Mouse (Mus musculus) midbrain, embryonic 16.5 days (tissue): ENCODE results near the gene Ubqln1. TPM values are rescaled to one million over a fixed set of nuclear protein-coding genes. Genes with fewer than 3 reads are reported as not detected.

Source experiments
- ATAC-seq: fragments of 200-750 bp; cut with Nextera tagmentation; 2 replicates; pipeline ENCODE4 v1.8.0; 2017; ENCODE audit warnings: moderate TSS enrichment
- H3K27ac ChIP-seq: fragments of 300-500 bp; sonication (generic); 2 replicates; pipeline ENCODE4 v1.5.1; 2014; ENCODE audit warnings: mild to moderate bottlenecking, low read length, mixed read lengths
- H3K27me3 ChIP-seq: fragments of 300-500 bp; sonication (generic); 2 replicates; pipeline ENCODE4 v1.6.1; 2014; ENCODE audit warnings: low read depth, low read length, mixed read lengths; ENCODE audit not compliant: control insufficient read depth, insufficient read depth
- H3K36me3 ChIP-seq: fragments of 300-500 bp; sonication (generic); 2 replicates; pipeline ENCODE4 v1.6.1; 2014; ENCODE audit warnings: mild to moderate bottlenecking, low read length, moderate library complexity, mixed read lengths; ENCODE audit not compliant: control insufficient read depth, insufficient read depth
- H3K4me1 ChIP-seq: fragments of 300-500 bp; sonication (generic); 2 replicates; pipeline ENCODE4 v1.6.1; 2014; ENCODE audit warnings: mild to moderate bottlenecking, low read length, mixed read lengths; ENCODE audit not compliant: control insufficient read depth, insufficient read depth
- H3K4me2 ChIP-seq: fragments of 300-500 bp; sonication (generic); 2 replicates; pipeline ENCODE4 v1.6.1; 2014; ENCODE audit warnings: mild to moderate bottlenecking, low read length, mixed read lengths
- H3K4me3 ChIP-seq: fragments of 300-500 bp; sonication (generic); 2 replicates; pipeline ENCODE4 v1.5.1; 2014; ENCODE audit warnings: low read depth, mild to moderate bottlenecking, low read length, moderate library complexity, mixed read lengths
- H3K9ac ChIP-seq: fragments of 300-500 bp; sonication (generic); 2 replicates; pipeline ENCODE4 v1.6.1; 2014; ENCODE audit warnings: low read depth, low read length, mixed read lengths
- H3K9me3 ChIP-seq: fragments of 300-500 bp; sonication (generic); replicated peaks from 2 replicates; pipeline ENCODE4 v1.6.1; 2014; ENCODE audit warnings: mild to moderate bottlenecking, low read length, mixed read lengths; ENCODE audit not compliant: control insufficient read depth, poor library complexity, severe bottlenecking
- WGBS: fragments of 180-500 bp; shearing (Covaris S2); extraction: QIAGEN DNeasy Blood & Tissue Kit; methylation state at CpG from one replicate; pipeline ENCODE4 v1.1.7; 2014; 5-methylcytosine and 5-hydroxymethylcytosine counted together
- polyA plus RNA-seq: library from polyadenylated mRNA; unstranded; fragments of >200 nt; fragmentation: Nextera tagmentation; extraction: Ambion mirVana; gene quantifications from 2 replicates; pipeline ENCODE4 v1.2.1, GENCODE M21; 2015

Ubqln1 gene
- polyA plus RNA-seq, 1 experiment from 2014 or later, result 132 TPM

GRCm38 (mm10) chr13:58206084-58206483 is 9.4 kb downstream of the Ubqln1 start:
- no peak for ATAC-seq
- WGBS, result 96% methylated on average over 4 of the region's 4 CpGs

GRCm38 (mm10) chr13:58204986-58205385 is 10.5 kb downstream of the Ubqln1 start:
- Histone ChIP-seq H3K27ac (no peak overlapping the region), H3K4me2 (no peak overlapping the region), H3K9ac (no peak overlapping the region), H3K4me3 (no peak overlapping the region), H3K27me3 (no peaks in the 10 kb centered on the region), H3K9me3 (no peaks in the 10 kb centered on the region), H3K36me3 (no peaks in the 10 kb centered on the region), H3K4me1 (no peaks in the 10 kb centered on the region)
- WGBS, result 59% methylated on average over 4 of the region's 4 CpGs
- ATAC-seq, result no peak

More at GRCm38 (mm10) chr13:58206084-58206483, 9.4 kb downstream of the Ubqln1 start:
- H3K4me3 ChIP-seq, result no peak overlapping the region
- no peak overlapping the region for H3K9ac ChIP-seq
- H3K27ac ChIP-seq, result no peak overlapping the region
- 0 out of 2 replicates have a peak, but pooled peaks cover 2% of the 10 kb centered on the region for H3K4me1 ChIP-seq
- H3K4me2 ChIP-seq, result no peak overlapping the region
- H3K9me3 ChIP-seq, result no peaks in the 10 kb centered on the region
- no peaks in the 10 kb centered on the region for H3K36me3 ChIP-seq
- H3K27me3 ChIP-seq, result no peaks in the 10 kb centered on the region

GRCm38 (mm10) chr13:58204202-58204601 is 11.3 kb downstream of the Ubqln1 start:
- WGBS, result 92% methylated on average over 3 of the region's 3 CpGs
- H3K27me3 ChIP-seq, result no peaks in the 10 kb centered on the region
- H3K4me2 ChIP-seq, result no peak overlapping the region
- no peaks in the 10 kb centered on the region for H3K36me3 ChIP-seq
- no peak for ATAC-seq
- no peak overlapping the region for H3K27ac ChIP-seq
- H3K4me3 ChIP-seq, result no peak overlapping the region
- no peaks in the 10 kb centered on the region for H3K9me3 ChIP-seq
- no peak overlapping the region for H3K9ac ChIP-seq
- H3K4me1 ChIP-seq, result no peaks in the 10 kb centered on the region

GRCm38 (mm10) chr13:58202903-58203302 is 12.6 kb downstream of the Ubqln1 start:
- Histone ChIP-seq H3K36me3 (no peaks in the 10 kb centered on the region), H3K4me2 (no peak overlapping the region), H3K27me3 (no peaks in the 10 kb centered on the region), H3K9ac (no peak overlapping the region), H3K4me1 (no peaks in the 10 kb centered on the region), H3K9me3 (no peaks in the 10 kb centered on the region), H3K27ac (no peak overlapping the region), H3K4me3 (no peak overlapping the region)
- WGBS, result 87% methylated on average over 1 of the region's 1 CpGs
- ATAC-seq, result no peak

GRCm38 (mm10) chr13:58201908-58202307 is 13.5 kb downstream of the Ubqln1 start:
- H3K4me3 ChIP-seq, result no peak overlapping the region
- H3K36me3 ChIP-seq, result no peaks in the 10 kb centered on the region
- H3K27me3 ChIP-seq, result no peaks in the 10 kb centered on the region
- H3K4me2 ChIP-seq, result no peak overlapping the region
- H3K4me1 ChIP-seq, result no peaks in the 10 kb centered on the region
- no peak overlapping the region for H3K9ac ChIP-seq
- no peaks in the 10 kb centered on the region for H3K9me3 ChIP-seq
- no peak overlapping the region for H3K27ac ChIP-seq
- ATAC-seq, result no peak
- WGBS, result 95% methylated on average over 3 of the region's 3 CpGs

- 0 out of 2 replicates have a peak, but pooled peaks cover 2% of the 10 kb centered on the region for H3K36me3 ChIP-seq
- no peak overlapping the region for H3K4me3 ChIP-seq
- no peak overlapping the region for H3K4me2 ChIP-seq
- no peak overlapping the region for H3K9ac ChIP-seq
- 91% methylated on average over 6 of the region's 6 CpGs for WGBS
- no peak overlapping the region for H3K27ac ChIP-seq
- H3K9me3 ChIP-seq, result no peaks in the 10 kb centered on the region
- no peaks in the 10 kb centered on the region for H3K4me1 ChIP-seq
- H3K27me3 ChIP-seq, result no peaks in the 10 kb centered on the region
- ATAC-seq, result no peak
Measured at GRCm38 (mm10) chr13:58201343-58201742, 14.1 kb downstream of the Ubqln1 start.

- Histone ChIP-seq H3K9ac (no peak overlapping the region), H3K4me3 (no peak overlapping the region), H3K9me3 (no peaks in the 10 kb centered on the region), H3K4me2 (no peak overlapping the region), H3K27ac (no peak overlapping the region), H3K36me3 (peaks cover 5% of the 10 kb centered on the region; the same call in 1 of the 2 replicates), H3K4me1 (no peaks in the 10 kb centered on the region), H3K27me3 (no peaks in the 10 kb centered on the region)
- WGBS, result 93% methylated on average over 7 of the region's 7 CpGs
- ATAC-seq, result no peak
Measured at GRCm38 (mm10) chr13:58197981-58198640, 17.3 kb downstream of the Ubqln1 start.

- WGBS, result 82% methylated on average over 3 of the region's 3 CpGs
- Histone ChIP-seq H3K27ac (no peak overlapping the region), H3K36me3 (peaks cover 8% of the 10 kb centered on the region; the same call in 1 of the 2 replicates), H3K4me3 (no peak overlapping the region), H3K9ac (no peak overlapping the region), H3K27me3 (no peaks in the 10 kb centered on the region), H3K9me3 (no peaks in the 10 kb centered on the region), H3K4me1 (no peaks in the 10 kb centered on the region), H3K4me2 (no peak overlapping the region)
- no peak for ATAC-seq
Measured at GRCm38 (mm10) chr13:58197211-58197610, 18.2 kb downstream of the Ubqln1 start.

- 90% methylated on average over 3 of the region's 3 CpGs for WGBS
- H3K36me3 ChIP-seq, result peaks cover 21% of the 10 kb centered on the region
- H3K27me3 ChIP-seq, result no peaks in the 10 kb centered on the region
- no peak overlapping the region for H3K4me3 ChIP-seq
- H3K4me2 ChIP-seq, result no peak overlapping the region
- no peaks in the 10 kb centered on the region for H3K9me3 ChIP-seq
- no peak for ATAC-seq
- no peak overlapping the region for H3K9ac ChIP-seq
- no peak overlapping the region for H3K27ac ChIP-seq
- no peaks in the 10 kb centered on the region for H3K4me1 ChIP-seq
Measured at GRCm38 (mm10) chr13:58194908-58195307, 20.5 kb downstream of the Ubqln1 start.
